Mouse (Mus musculus): ENCODE measurements around the gene Myh14.
"Not testable (repeated sequence)": the region's sequence is repeated elsewhere in the genome, so short reads cannot be mapped to it uniquely, and the experiment has no call there.

Myh14 gene

DNA sequence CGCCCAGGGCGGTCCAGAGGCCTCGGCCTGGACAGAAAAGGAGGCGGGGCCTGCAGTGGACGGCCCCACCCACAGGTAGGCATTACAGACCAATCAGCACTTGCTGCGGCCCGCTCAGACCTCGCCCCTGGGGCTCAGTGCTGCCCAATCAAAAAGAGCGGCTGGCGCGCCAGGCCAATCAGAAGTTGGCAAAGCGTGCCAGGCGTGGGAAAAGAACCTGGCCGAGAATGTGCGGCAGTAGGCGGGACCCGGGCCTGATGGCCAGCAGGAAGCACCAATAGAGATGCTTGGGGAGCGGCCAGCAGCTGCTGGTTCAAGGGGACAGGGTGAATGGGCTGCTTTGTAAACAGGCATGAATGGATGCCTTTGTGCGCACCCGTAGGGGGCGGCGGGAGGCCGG is at the start of gene Myh14:
Gene Myh14, minus strand, starts transcription at position 41 of the 400 bp plus-strand sequence.
- DNase-seq (ENCODE audit: low spot score), result peak; percentile 94

DNA sequence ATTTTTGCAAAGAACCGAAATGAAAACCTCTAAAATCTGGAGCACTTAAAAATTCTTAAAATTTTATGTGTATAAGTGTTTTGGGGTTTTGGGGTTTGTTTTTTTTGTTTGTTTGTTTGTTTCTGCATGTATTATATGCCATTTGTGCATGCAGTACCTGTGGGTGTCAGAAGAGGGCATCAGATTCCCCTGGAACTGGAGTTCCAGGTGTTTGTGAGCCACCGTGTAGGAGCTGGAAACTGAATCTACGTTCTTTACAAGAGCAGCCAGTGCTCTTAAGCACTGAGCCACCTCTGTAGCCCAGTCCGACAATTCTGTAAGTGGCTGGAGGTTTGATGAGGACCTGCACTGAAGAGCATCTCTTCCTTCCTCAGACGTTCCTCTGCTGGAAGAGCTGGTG is 39.2 kb upstream of the Myh14 start:
- no peak for DNase-seq (ENCODE audit: low spot score)

GRCm38 (mm10) chr7:44708574-44708973 is 37.9 kb upstream of the Myh14 start, which contains the start of gene Izumo2:
TSS of gene Izumo2 (plus strand) at chr7:44708742.
- DNase-seq (ENCODE audit: low spot score), result no peak

- not testable (repeated sequence) for DNase-seq (ENCODE audit: low spot score)
These were observed 37.5 kb upstream of the Myh14 start for GRCm38 (mm10) chr7:44708093-44708492.

DNA sequence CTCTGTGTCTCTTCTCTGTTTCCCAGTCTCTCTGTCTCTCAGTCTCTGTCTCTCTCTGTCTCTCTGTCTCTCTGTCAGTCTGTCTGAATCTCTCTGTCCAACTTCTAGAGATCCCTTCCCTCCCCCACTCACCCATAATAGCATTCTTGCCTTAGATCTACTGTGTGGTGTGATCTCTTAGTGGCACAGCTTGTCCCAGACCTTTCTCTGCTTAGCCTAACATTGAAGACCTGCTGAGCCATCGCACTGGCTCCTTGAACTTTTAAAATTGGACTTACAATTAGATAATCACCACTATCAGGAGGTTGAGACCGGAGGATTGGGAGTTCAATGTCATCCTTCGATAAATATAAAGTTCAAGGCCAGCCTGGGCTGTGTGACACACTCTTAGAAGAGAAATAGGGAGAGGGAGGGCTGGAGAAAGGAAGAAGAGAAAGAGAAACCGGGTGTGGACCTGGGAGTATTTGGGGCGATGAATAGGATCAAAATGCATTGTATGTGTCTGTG is 36.6 kb upstream of the Myh14 start:
- no peak for DNase-seq (ENCODE audit: low spot score)

DNA sequence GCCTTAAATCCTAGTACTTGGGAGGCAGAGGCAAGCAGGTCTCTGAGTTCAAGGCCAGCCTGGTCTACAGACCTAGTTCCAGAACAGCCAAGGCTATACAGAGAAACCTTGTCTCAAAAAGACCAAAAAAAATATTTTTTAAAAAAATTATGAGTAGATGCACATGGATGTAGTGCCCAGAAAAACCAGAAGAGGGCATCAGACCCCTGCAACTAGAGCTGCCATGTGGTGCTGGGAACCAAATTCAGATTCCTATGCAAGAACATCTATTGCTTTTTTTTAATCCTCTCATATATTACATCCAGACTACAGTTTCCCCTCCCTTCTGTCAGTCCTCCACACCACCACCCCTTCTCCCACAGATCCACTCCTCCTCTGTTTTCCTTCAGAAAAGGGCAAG is 35.7 kb upstream of the Myh14 start:
- DNase-seq (ENCODE audit: low spot score), result no peak

- DNase-seq (ENCODE audit: low spot score), result no peak
These were observed 34.4 kb upstream of the Myh14 start for GRCm38 (mm10) chr7:44705086-44705485.

- DNase-seq (ENCODE audit: low spot score), result no peak
These were observed 33.7 kb upstream of the Myh14 start for GRCm38 (mm10) chr7:44704363-44704762.

DNA sequence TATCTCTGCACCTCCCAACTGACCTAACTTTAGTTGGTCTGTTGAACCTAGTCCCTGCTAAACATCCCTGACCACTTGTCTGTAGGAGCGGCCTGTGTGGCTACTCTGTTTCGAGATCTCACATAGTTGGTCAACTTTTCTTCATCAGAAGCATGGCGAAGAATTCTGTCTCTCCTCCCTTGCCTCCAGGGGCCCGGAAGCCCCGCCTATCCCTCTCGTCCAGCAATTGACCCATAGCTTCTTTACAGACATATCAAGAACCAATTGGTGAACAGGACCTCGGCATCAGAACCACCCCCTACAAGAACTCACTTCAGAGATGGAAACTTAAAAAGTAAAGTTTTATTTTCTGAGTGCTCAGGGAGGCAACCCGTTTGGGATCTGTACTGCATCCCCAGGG is 32.3 kb upstream of the Myh14 start:
- DNase-seq (ENCODE audit: low spot score), result no peak

- DNase-seq (ENCODE audit: low spot score), result peak; percentile 79
These were observed 31.3 kb upstream of the Myh14 start for GRCm38 (mm10) chr7:44701921-44702320.

GRCm38 (mm10) chr7:44697980-44698379 is 27.3 kb upstream of the Myh14 start:
- DNase-seq (ENCODE audit: low spot score), result no peak

DNA sequence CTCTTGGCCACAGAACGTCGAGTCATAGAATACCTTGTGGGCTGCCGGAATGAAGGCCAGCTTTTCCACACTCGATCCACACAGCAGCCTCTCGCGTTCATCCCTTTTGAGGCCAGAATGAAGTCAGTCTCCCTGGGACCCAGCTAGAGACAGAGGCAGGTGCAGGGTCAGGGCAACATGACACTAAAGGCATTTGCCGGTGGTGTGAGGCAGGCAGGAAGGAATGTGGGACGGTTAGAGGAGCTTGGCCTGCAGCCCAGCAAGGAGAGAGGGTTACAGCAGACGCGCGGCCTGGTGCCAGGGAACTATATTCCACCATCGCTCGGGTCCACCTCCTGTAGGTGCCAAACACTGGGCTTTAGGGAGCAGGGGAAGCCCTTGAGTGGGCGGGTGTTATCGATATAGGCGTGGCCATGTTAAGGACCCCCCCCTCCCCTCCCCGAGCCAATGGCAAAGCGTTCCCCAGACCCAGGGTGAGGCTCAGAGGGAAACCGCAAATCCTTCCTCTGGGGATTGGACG is 26.6 kb upstream of the Myh14 start:
- peak; percentile 35 for DNase-seq (ENCODE audit: low spot score)

- no peak for DNase-seq (ENCODE audit: low spot score)
These were observed 24.6 kb upstream of the Myh14 start for GRCm38 (mm10) chr7:44695223-44695622.

- no peak for DNase-seq (ENCODE audit: low spot score)
These were observed 23.0 kb upstream of the Myh14 start for GRCm38 (mm10) chr7:44693427-44694175.

DNA sequence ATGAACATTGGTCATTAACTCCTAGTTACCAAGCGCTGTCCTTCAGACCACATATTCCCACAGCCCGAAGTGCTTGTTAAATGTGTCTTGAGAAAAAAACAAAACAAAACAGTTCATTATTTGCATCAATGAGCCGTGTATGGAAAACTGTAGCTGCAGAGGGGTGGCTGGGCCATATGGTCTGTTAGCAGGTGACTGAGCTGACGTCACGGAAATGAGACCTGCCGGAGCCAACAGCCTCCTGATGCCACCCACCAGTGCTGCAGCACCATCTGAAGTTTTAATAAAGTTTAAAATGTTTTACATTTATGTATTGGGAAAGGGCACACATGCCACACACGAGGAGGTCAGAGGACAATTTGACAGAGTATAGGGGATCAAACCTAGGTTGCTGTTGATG is 18.7 kb upstream of the Myh14 start:
- DNase-seq (ENCODE audit: low spot score), result no peak

DNA sequence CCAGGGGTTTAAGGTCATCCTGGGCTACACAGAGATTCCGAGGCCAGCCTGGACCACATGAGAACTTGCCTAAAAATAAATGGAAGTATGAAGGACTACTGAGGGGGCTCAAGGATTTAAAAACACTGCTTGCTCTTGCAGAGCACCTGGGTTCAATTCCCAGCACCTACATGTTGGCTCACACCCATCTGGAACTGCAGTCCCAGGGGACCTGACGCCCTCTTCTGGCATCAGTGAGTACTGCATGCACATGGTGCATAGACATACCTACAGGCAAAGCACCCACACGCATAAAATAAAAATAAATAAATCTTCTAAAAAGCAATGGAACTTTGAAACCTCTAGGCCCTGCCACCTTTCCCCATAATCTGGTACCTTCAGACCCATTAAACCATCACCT is 18.2 kb upstream of the Myh14 start:
- no peak for DNase-seq (ENCODE audit: low spot score)

- no peak for DNase-seq (ENCODE audit: low spot score)
These were observed 15.1 kb upstream of the Myh14 start for GRCm38 (mm10) chr7:44685531-44686402.

DNA sequence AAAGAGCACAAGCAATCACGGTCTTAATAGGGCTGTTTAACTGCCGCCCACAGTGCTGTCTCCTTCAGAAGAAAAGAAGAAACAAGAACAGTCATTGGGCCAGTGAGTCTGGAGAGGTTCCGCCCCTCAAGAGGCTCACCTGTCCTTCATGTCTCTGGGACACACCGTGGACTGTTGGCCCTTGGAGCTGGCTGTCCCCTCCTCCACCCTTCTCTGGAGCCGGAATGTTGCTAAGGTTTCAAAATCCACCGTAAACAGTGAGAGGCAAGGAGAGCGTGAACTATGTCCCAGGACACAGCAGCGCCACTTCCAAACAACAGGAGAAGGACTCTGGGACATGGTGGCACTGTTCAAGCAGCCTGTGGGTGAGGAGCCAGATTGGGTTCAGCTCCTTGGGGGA is 13.0 kb upstream of the Myh14 start:
- DNase-seq (ENCODE audit: low spot score), result no peak

- DNase-seq (ENCODE audit: low spot score), result no peak
These were observed 6.0 kb upstream of the Myh14 start for GRCm38 (mm10) chr7:44676611-44677010.

- no peak for DNase-seq (ENCODE audit: low spot score)
These were observed 5.5 kb upstream of the Myh14 start for GRCm38 (mm10) chr7:44676126-44676525.

DNA sequence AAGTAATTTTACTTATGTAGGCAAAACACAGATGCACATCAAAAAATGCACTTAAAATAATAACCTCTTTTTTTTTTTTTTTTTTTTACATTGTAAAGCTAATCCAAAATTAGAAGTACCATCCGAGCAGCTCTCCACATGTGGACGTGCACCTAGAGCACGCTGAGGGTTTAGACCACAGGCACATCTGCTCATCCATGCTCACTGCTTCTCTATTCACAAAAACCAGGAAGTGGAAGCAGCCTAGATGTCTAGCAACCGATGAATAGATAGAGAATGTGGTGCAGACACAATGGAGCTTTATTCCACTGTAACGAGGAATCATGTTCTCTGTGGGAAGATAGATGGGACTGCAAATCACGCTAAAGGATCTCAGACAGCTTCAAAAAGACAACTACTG is 4.5 kb upstream of the Myh14 start:
- DNase-seq (ENCODE audit: low spot score), result no peak

- no peak for DNase-seq (ENCODE audit: low spot score)
These were observed 3.9 kb upstream of the Myh14 start for GRCm38 (mm10) chr7:44674511-44674910.

DNA sequence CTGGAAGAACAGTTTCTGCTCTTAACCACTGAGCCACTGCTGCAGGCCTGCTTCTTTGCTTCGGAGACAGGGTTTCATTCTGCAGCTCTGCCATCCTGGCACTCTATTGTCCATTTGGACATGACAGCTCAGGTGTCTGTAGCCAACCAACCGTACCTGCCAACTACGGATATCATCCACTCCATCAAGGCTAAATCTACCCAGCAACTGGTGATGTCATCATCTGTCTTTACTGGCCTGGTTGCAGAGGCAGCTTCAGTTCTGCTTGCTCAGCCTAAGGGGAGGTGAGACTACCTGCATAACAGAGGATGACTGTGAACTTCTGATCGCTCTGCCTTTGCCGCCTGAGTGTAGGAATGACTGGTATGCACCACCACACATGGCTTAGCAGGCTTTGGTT is 1.6 kb upstream of the Myh14 start:
- DNase-seq (ENCODE audit: low spot score), result no peak
